Mouse (Mus musculus) myocyte (in vitro differentiated cells): ENCODE measurements at regions not wholly inside any gene's neighbourhood (a gene's known extent, or its start where the extent isn't known, plus 50 kb on each side); places are given as distances from the start of the nearest gene placed in this dataset.

ENCODE experiments used
- CEBPB ChIP-seq: IDR thresholded peaks from 2 replicates; pipeline ENCODE4 v1.6.1; 2011; ENCODE audit warnings: mild to moderate bottlenecking, moderate library complexity; ENCODE audit not compliant: poor library complexity, insufficient read depth, severe bottlenecking
- E2F4 ChIP-seq: IDR thresholded peaks from one replicate; pipeline ENCODE4 v1.6.1; 2011; ENCODE audit warnings: mild to moderate bottlenecking, control low read depth, moderate library complexity; ENCODE audit not compliant: insufficient read depth
- MAX ChIP-seq: IDR thresholded peaks from one replicate; pipeline ENCODE4 v1.6.1; 2011; ENCODE audit warnings: low read depth, mild to moderate bottlenecking, control low read depth
- MYOD1 ChIP-seq, 3 experiments: IDR thresholded peaks; one replicate each; pipeline ENCODE4 v1.6.1; 2011; ENCODE audit warnings: control low read depth in 2 of 3, low read depth in 2 of 3, mild to moderate bottlenecking in 2 of 3, moderate library complexity in 1 of 3; ENCODE audit not compliant: insufficient read length in 2 of 3, control insufficient read depth in 1 of 3
- POLR2A ChIP-seq: IDR thresholded peaks from one replicate; pipeline ENCODE4 v1.6.1; 2011; ENCODE audit warnings: low read depth, mild to moderate bottlenecking, control low read depth, moderate library complexity; ENCODE audit not compliant: insufficient read length
- SRF ChIP-seq: IDR thresholded peaks from one replicate; pipeline ENCODE4 v1.6.1; 2011; ENCODE audit warnings: low read depth; ENCODE audit not compliant: control insufficient read depth, insufficient read length
- TCF12 ChIP-seq: IDR thresholded peaks from one replicate; pipeline ENCODE4 v1.6.1; 2011; ENCODE audit warnings: mild to moderate bottlenecking, control low read depth; ENCODE audit not compliant: poor library complexity, insufficient read depth, severe bottlenecking
- USF1 ChIP-seq: IDR thresholded peaks from one replicate; pipeline ENCODE4 v1.6.1; 2011; ENCODE audit warnings: low read depth, mild to moderate bottlenecking, control low read depth, moderate library complexity

DNA sequence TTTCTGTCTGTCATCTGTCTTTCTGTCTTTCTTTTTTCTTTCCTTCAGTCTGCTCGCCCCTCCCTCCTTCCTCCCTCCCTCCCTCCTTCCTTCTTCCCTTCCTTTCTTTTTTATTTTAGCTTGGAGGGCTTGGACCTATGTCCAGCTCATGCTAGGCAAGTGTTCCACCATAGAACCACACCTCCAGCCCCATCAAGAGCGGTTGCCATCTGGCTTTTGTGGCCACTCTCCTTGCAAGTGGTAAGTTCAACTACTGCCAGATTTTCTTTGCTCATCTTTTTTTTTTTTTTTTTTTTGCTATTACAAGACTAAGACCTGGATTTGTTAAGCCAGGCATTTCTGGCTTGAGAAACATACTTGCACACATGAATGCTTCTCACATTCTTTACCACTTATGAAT lies 231.7 kb downstream of the Btg1 start:
- TF ChIP-seq POLR2A: no peak
- TF ChIP-seq MAX: no peak
- no peak for TF ChIP-seq USF1
- no peak for TF ChIP-seq SRF
- TF ChIP-seq CEBPB: no peak
- TF ChIP-seq TCF12: no peak
- TF ChIP-seq MYOD1 (IDR thresholded peaks at IDR 0.05; ENCODE audit: control insufficient read depth in 1 of 3, insufficient read length in 2 of 3, low read depth in 2 of 3): no peak
- no peak for TF ChIP-seq E2F4
